Mouse (Mus musculus): ENCODE results near the gene Apol9a. TPM values are rescaled to one million over a fixed set of nuclear protein-coding genes. Genes with fewer than 3 reads are reported as not detected.
"Not testable (repeated sequence)": the region's sequence is repeated elsewhere in the genome, so short reads cannot be mapped to it uniquely, and the experiment has no call there.

Gene Apol9a
- 0.41 and 0.43 TPM in 2 replicates for polyA plus RNA-seq (2015; fragmentation: Nextera tagmentation; extraction: Ambion mirVana)

GRCm38 (mm10) chr15:77411035-77411434 lies at the start of gene Apol9a:
Gene Apol9a, minus strand, starts transcription at chr15:77411135.
- H3K27me3 ChIP-seq; H3K4me3 ChIP-seq; H3K27ac ChIP-seq (replicated peaks); H3K4me1 ChIP-seq (replicated peaks); H3K9me3 ChIP-seq; H3K9ac ChIP-seq; ATAC-seq (ENCODE audit: low read depth); H3K4me2 ChIP-seq; H3K36me3 ChIP-seq: not testable (repeated sequence)
- WGBS, result 75% methylated on average over 1 of the region's 4 CpGs

DNA sequence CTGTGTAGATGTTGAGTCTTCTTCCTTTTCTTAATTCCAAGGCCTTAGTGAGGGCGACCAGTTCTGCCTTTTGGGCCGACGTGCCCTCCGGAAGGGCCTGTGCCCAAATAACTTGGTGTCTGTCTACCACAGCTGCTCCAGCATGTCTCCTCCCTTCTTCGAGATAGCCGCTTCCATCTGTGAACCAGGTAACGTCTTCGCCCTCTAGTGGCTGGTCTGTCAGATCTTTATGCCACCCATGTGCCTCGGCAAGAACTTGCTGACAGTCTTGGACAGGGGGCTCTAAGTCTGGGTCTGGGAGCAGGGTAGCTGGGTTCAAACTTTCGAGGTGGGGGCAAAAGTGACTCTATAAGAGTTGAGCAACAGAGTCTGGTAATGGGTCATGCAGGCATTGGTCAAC lies 39.0 kb upstream of the Apol9a start:
- not testable (repeated sequence) for H3K9ac ChIP-seq; H3K9me3 ChIP-seq; H3K36me3 ChIP-seq; ATAC-seq (ENCODE audit: low read depth); H3K4me2 ChIP-seq; H3K27ac ChIP-seq (replicated peaks); H3K4me1 ChIP-seq (replicated peaks); H3K27me3 ChIP-seq; H3K4me3 ChIP-seq
- 59% methylated on average over 10 of the region's 10 CpGs for WGBS

DNA sequence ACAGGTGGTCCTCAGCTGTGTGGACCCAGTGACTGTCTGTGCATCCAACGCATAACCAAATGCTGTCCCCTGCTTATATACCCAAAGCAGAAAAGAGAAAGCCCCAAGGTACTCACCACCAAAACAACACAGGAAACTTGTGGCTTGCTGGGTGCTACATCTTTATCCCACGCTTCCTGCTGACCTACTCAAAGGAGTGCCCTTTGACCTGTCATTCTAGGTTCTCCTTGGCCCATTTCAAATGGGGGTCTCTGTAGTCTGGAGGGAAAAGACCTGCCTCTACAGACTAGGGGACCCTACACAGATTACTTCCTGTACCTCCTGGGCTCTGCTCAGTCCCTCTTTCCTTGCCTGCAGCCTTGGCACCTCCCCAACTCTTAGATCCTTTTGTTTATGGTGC lies 36.5 kb upstream of the Apol9a start, which contains the start of gene Apol7b:
Gene Apol7b (minus strand): TSS at position 101 of the 400 bp plus-strand sequence.
- 92% methylated on average over 2 of the region's 2 CpGs for WGBS
- not testable (repeated sequence) for H3K27ac ChIP-seq (replicated peaks); H3K9ac ChIP-seq; H3K27me3 ChIP-seq; H3K4me2 ChIP-seq; H3K36me3 ChIP-seq; ATAC-seq (ENCODE audit: low read depth); H3K4me1 ChIP-seq (replicated peaks); H3K9me3 ChIP-seq; H3K4me3 ChIP-seq

DNA sequence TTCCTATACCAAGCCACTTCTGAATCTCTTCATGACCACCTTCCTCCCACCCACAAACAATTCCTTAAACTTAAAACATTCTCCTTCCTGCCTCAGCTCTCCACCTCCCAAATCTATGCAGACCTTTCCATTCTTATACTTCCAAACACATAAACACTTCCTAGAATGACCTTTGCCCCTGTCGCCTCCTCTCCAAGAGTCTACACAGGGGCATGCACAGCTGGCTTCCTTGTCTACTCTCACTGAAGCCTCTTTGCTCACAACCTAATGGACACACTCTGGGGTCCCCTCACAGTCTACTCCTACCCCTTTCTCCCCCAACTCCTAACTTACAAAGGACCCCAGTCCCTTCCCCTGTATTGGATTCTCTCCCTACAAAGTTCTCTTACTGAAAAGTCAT lies 34.7 kb upstream of the Apol9a start:
- not testable (repeated sequence) for H3K4me1 ChIP-seq (replicated peaks); H3K27me3 ChIP-seq; H3K36me3 ChIP-seq; ATAC-seq (ENCODE audit: low read depth); H3K4me2 ChIP-seq; H3K4me3 ChIP-seq; H3K9ac ChIP-seq; H3K27ac ChIP-seq (replicated peaks); H3K9me3 ChIP-seq
- 89% methylated on average over 1 of the region's 1 CpGs for WGBS

DNA sequence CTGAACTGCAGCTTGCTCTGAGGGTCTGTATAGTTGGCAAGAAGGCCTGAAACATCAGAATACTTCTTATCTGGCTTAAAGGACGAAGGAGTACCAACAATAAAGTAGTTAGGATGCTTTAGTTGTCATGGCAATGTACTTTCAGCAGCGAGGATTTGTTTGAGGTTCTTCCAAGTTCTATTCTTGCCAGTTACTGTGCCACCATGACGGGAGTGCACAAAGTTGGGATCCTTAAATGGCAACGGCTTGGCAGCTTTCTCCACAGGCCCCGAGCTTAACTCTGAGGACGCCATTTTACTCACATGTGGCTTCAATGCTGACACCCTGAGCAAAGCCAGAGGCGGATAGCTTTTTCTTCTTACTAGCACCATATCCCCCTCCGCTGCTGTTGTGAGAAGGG lies 33.8 kb upstream of the Apol9a start:
- 76% methylated on average over 8 of the region's 8 CpGs for WGBS
- not testable (repeated sequence) for ATAC-seq (ENCODE audit: low read depth)

GRCm38 (mm10) chr15:77428690-77429448 lies 17.9 kb upstream of the Apol9a start:
- 73% methylated on average over 9 of the region's 10 CpGs for WGBS
- ATAC-seq (ENCODE audit: low read depth); H3K27me3 ChIP-seq; H3K4me1 ChIP-seq (replicated peaks); H3K4me2 ChIP-seq; H3K4me3 ChIP-seq; H3K27ac ChIP-seq (replicated peaks); H3K9me3 ChIP-seq; H3K9ac ChIP-seq; H3K36me3 ChIP-seq: not testable (repeated sequence)

More for the DNA sequence above, 33.8 kb upstream of the Apol9a start:
- H3K4me3 ChIP-seq; H3K4me2 ChIP-seq; H3K36me3 ChIP-seq; H3K9ac ChIP-seq; H3K9me3 ChIP-seq; H3K27me3 ChIP-seq; H3K27ac ChIP-seq (replicated peaks); H3K4me1 ChIP-seq (replicated peaks): not testable (repeated sequence)

DNA sequence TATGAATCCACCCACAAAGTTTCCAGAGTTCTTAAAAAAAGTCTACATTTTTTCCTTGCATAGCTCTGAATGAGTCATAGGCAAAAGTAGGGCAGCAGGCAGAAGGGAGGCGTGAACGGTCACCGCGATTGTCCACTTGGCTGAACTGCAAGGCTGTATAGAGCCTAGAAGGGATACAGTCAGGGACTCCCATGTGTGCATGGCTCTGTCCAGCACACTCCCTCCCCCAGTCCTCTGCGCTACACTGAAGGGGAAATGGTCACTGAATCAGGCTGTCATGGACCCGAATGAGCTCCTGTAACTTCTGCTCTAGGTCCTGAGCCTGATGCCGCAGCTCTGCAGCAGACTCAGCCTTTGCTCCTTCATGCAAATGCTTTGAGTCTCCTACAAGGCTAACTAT lies 12.0 kb upstream of the Apol9a start:
- H3K4me3 ChIP-seq; H3K4me1 ChIP-seq (replicated peaks); ATAC-seq (ENCODE audit: low read depth); H3K27ac ChIP-seq (replicated peaks); H3K4me2 ChIP-seq; H3K9ac ChIP-seq; H3K27me3 ChIP-seq; H3K36me3 ChIP-seq; H3K9me3 ChIP-seq: not testable (repeated sequence)
- 85% methylated on average over 3 of the region's 7 CpGs for WGBS

GRCm38 (mm10) chr15:77419657-77420056 lies 8.7 kb upstream of the Apol9a start:
- H3K9me3 ChIP-seq; H3K9ac ChIP-seq; H3K27me3 ChIP-seq; H3K4me2 ChIP-seq; ATAC-seq (ENCODE audit: low read depth); H3K27ac ChIP-seq (replicated peaks); H3K36me3 ChIP-seq; H3K4me1 ChIP-seq (replicated peaks); H3K4me3 ChIP-seq: not testable (repeated sequence)
- WGBS, result no CpG with 5 or more reads among the region's 3 CpGs

- not testable (repeated sequence) for H3K27ac ChIP-seq (replicated peaks); ATAC-seq (ENCODE audit: low read depth); H3K9ac ChIP-seq; H3K36me3 ChIP-seq; H3K4me3 ChIP-seq; H3K4me2 ChIP-seq; H3K27me3 ChIP-seq; H3K9me3 ChIP-seq; H3K4me1 ChIP-seq (replicated peaks)
- WGBS, result 14% methylated on average over 4 of the region's 10 CpGs
Observed at GRCm38 (mm10) chr15:77416655-77417333, 5.9 kb upstream of the Apol9a start.

DNA sequence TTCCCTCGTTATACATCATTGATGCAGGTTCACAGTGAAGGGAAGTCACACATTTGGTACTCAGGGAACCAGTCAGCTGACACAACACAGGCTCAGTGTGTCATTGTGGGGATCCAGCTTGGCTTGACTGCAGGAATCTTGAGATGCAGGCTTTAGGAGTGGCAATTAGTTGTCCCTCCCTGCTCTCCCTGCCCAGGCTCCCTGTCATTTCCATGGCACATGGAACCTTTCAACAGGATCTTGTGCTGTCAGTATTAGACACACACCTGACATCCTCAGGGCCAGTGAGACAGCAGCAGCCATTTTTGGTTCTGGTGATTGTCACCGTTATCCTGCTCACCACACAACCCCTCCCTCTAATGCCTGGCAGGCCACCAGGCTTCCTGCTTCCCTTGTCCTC lies 4.7 kb upstream of the Apol9a start:
- not testable (repeated sequence) for H3K27me3 ChIP-seq; H3K27ac ChIP-seq (replicated peaks); ATAC-seq (ENCODE audit: low read depth); H3K4me3 ChIP-seq; H3K9ac ChIP-seq; H3K4me2 ChIP-seq; H3K4me1 ChIP-seq (replicated peaks); H3K9me3 ChIP-seq; H3K36me3 ChIP-seq
- 83% methylated on average over 2 of the region's 2 CpGs for WGBS

DNA sequence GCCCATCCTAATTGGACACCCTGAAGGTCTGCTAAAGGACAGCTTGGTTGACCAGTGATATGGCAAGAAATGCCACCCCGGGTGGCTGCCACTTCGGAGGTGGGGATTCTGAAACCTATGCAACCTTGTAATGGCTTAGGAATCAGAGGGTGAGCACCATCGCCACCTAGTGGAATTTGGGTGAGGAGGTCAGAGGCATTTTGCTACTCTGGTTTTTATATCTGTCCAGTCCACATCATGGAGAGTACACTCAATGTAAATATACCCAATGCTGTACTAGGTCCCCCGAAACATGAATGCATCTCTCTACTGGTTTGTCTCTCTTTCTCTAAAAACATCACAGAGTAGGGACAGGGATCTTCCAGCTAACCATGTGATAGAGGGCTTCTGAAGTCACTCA lies 1.8 kb upstream of the Apol9a start:
- not testable (repeated sequence) for H3K4me1 ChIP-seq (replicated peaks); H3K4me3 ChIP-seq; H3K27ac ChIP-seq (replicated peaks); ATAC-seq (ENCODE audit: low read depth); H3K9me3 ChIP-seq; H3K4me2 ChIP-seq; H3K9ac ChIP-seq; H3K27me3 ChIP-seq; H3K36me3 ChIP-seq
- WGBS, result 43% methylated on average over 4 of the region's 4 CpGs

DNA sequence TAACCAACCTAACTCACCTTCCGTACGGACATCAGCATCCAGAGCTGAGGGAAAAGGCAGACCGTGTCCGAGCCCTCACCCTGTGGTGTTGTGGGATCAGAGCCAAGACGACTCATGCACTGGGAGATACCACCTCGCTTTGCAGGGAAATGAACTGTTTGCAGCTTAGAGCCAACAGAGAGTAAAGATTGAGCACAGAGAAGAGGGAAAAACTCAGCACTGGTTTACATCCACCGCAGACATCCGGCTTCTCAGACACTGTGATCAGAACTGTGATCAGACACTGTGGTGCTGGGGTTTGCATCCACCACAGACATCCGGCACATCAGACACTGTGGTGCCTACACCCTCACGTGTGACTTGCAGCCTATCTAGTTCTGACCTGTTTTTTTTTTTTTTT lies 4.6 kb downstream of the Apol9a start:
- 81% methylated on average over 10 of the region's 10 CpGs for WGBS
- H3K4me3 ChIP-seq; H3K9ac ChIP-seq; ATAC-seq (ENCODE audit: low read depth); H3K27me3 ChIP-seq; H3K9me3 ChIP-seq; H3K36me3 ChIP-seq; H3K27ac ChIP-seq (replicated peaks); H3K4me1 ChIP-seq (replicated peaks); H3K4me2 ChIP-seq: not testable (repeated sequence)

DNA sequence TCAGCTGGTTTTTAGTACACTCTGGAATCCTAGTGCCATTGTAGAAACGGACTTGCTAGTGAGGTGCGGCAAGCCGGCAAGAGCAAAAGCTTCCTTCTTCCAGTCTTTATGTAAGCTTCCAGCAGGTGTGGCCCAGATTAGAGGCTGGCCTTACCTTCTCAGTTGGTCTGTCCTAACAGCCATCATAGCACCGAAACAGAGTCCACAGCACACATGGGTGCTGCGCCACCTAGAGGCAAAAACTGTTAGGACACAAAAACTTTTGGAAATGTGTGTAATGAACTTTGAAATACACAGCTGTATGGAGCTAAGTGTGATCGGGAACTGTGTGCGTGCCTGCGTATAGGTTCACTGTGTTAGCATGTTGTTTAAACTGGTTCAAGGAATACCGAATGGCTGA lies 11.9 kb downstream of the Apol9a start, which contains the start of gene Apol7a:
Gene Apol7a (minus strand): TSS at position 84 of the 400 bp plus-strand sequence.
- ATAC-seq (ENCODE audit: low read depth); H3K4me2 ChIP-seq; H3K4me1 ChIP-seq (replicated peaks); H3K9me3 ChIP-seq; H3K4me3 ChIP-seq; H3K27me3 ChIP-seq; H3K27ac ChIP-seq (replicated peaks); H3K36me3 ChIP-seq; H3K9ac ChIP-seq: not testable (repeated sequence)
- WGBS, result 60% methylated on average over 9 of the region's 9 CpGs
